Mouse (Mus musculus): ENCODE measurements at regions not wholly inside any gene's neighbourhood (a gene's known extent, or its start where the extent isn't known, plus 50 kb on each side); places are given as distances from the start of the nearest gene placed in this dataset.

DNA sequence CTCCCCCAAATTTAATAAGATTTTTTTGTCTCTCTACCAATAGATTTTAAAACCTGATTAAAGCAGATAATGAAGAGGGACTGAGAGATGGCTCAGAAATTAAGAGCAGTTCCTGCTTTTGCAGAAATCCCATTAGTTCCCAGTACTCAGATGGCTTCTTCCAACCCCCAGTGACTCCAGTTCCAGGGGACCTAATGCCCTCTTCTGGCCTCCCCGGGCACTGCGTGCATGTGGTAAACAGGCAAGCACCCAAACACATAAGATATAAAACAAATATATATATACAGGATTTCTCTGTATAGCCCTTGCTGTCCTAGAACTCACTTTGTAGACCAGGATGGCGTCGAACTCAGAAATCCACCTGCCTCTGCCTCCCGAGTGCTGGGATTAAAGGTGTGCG is 163.9 kb upstream of the Dkk2 start:
- DNase-seq (ENCODE audit: low spot score): no peak

DNA sequence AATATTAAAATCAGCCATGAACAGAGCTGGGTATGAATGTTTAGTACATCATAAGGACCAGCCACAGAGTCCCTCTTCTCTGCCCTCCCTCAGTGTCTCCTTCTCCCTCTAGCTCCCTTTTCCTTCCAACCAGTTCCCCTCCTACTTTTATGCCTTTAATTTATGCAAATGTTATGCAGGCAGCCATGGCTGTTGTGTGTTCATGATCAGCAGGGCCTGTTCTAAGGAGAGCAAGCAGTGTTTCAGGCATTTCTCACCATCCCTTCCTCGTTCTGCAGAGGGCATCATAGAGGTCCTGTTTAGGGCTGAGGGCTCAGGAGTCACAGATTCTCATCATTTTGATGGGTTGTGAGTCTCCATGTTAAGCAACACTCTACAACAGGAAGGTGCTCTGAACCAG is 162.4 kb upstream of the Dkk2 start:
- no peak for DNase-seq (ENCODE audit: low spot score)

DNA sequence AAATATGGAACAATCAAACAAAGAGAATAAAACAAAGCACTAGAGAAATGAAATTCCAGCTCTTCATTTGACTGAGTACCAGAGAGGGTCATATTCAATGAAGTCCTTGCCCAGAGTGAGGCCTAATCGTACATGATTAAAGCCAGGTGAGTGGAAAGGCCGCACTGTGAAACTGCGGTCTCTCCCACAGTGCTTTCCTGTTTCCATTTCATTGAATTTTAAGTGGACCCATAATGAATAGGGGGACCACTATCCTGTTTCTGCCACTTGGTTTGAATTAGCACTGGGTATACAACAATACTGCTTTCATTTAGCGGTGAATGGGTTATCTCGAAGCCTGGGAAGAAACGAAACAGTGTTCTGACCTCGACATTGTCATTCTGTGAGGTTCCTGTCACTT is 144.2 kb upstream of the Dkk2 start:
- DNase-seq (ENCODE audit: low spot score): no peak

DNA sequence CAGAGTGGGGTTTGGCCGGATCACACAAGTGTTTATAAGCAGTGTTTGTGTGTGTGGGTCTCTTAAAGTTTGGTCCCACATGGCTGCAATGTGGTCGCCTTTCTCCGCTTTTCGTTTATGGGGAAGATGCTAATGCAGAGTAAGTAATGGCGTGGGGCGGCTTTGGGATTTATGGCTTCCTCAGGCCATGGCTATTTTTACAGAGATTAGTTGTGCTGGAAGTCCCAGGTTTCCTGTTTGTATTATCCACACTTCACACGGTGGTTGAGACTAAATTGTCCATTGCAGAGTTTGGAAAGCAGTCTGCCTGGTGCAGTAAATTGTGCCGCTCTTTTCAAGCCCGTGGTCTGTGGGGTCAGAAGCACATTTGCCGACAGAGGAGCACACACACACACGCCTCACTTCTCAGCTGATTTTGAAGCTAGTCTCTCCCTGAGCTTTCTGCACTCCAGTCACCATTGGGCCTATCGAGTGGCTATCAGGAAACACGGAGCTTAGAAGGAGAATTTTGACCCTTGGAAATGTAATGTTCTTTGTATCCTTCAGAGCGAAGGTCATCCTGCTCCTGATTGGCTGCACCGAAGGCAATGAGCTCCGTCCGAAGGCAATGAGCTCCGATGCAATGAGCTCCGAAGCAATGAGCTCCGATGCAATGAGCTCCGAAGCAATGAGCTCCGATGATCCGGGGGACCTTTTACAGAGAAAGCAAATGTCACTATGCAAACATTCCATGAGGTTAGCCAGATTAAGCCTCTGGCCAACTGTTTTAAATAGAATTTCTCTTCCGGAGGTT is 142.9 kb upstream of the Dkk2 start:
- no peak for DNase-seq (ENCODE audit: low spot score)

DNA sequence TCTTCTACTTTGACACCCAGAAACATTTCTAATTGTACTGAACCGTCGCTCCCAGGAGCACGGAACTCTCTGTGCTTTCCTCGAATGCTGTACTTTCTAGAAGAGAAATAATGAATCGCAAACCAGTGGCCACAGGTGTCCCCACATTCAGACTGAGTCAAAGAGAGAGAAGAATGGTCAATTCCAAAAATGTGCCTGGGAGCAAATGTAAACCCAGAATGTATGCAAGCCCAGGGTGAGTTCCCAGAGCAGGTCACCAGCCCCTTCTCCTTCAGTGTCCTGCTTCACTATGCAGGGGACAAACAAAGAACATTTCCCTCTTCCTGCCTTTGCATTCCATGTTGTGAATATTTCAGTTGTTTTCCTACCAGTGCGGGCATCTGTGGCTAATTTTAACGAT is 141.7 kb upstream of the Dkk2 start:
- no peak for DNase-seq (ENCODE audit: low spot score)

DNA sequence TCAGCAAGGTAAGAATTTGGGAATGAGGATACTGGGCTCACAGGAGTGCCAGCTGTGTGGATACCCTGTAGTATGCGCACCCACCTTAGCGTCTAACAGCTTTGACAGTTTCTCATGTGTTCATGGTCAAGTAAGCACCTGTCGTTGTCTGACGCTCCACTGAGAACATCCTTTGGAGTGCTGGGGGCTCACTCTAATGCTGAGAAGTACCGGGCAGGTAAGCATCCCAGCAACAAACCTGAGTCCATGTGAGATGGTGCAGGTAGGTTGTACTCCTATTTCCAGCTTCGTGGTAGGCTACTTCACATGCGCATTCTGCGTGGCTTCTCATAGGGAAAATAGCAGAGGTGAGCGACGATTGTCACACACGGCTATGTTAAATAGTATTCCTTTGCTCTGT is 129.3 kb upstream of the Dkk2 start:
- no peak for DNase-seq (ENCODE audit: low spot score)

DNA sequence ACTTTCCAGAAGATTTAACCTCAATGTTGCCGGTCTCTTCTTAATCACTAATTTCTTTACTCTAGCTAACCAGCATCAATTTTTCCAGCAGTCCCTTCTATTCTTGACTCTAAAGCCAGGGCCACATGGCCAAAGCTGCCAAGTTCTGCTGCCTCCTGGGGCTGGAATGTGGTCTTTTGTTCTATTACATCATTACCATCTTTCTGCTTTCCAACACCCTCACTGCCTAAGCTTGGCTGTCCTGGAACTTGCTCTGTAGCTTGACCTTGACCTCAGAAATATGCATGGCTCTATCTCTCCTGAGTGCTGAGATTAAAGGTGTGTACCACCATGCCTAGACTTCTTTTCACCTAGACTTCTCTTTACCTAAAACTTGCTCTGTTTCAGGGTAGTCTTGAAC is 124.5 kb upstream of the Dkk2 start:
- DNase-seq (ENCODE audit: low spot score): no peak

DNA sequence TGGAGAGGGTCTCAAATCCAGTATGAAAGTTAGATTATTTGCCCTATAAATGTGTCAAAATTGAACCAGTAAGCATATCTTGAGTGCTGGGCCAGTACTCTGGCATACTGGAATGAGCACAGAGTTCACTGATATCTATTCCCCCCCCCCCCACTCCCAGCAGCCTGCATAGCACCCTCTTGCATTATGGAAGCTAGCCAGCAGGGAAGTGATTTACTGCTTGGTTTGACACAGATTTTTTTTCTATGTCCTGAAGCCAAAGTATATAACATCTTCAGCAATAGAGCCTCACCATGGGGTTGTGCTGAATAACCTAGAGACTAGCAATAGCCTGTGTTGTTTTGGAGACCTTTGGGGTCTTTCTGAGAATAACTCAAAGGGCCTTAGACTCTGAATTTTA is 123.5 kb upstream of the Dkk2 start:
- no peak for DNase-seq (ENCODE audit: low spot score)

DNA sequence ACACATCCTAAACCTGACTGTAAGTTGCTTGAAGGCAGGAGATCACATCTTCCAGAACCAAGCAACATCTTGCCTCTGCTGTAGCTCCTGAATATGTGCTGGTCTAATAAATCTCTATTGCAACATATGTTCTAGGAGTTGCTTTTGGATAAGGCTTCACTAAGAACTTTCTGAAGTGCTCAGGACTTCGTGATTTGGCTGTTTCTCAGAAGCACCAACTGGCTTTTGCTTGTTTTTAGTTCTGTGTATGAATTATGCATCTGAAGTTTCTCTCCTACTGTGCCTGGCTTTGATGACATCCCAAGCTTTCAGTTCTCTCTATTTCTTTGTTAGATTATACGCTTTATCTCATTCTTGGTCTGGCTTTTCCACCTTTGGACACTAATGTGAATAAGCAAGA is 122.2 kb upstream of the Dkk2 start:
- DNase-seq (ENCODE audit: low spot score): no peak

DNA sequence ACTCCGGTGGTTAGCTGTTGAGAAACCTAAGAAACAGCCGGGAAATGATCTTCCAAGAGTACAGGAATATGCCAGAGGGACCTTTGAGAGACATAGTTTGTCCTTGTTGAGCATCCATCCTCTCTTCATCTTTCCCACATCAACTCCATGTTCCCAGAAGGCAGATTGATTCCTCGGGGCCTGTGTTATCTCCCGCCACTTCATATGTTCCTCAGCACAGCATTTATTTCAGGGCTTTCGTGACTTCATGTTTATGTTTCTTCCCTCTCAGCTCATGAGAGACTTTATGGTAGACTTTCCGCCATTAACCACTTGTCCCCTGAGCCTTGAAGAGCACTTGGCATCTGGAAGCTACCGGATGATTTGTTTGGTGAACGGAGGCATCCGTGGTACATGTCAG is 120.1 kb upstream of the Dkk2 start:
- no peak for DNase-seq (ENCODE audit: low spot score)

DNA sequence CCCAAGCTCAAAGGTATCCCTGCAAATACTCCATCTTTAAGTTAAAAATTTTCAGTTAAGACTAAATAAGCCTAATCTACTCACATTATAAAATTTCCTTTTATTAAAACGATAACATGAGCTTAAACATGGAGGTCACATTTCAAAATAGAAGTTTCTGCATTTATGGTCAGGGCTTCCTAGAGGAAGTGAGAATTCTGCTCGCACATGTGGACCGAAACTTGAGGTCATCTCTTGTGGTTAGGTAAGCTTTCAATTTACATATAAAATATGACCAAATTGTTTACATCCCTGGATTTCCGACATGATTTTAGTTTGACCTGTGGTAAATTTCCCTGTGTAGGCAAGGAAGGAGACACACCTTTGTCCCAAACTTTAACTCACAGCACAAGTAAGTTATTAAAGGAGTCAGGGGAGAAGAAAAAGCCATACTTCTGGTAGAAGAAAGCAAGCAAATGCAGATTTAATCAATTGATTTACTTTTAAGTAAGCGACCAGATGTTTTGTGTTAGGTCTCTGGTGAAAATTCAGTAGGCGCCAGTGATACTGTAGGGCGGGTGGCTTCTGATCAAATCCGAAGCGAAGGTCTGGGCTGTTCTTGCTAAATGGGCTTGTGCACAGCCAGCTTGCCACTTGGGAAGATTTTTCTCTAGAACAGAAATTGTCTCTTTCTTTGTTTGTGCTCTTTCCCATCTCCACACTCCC is 119.5 kb upstream of the Dkk2 start:
- DNase-seq (ENCODE audit: low spot score): no peak

DNA sequence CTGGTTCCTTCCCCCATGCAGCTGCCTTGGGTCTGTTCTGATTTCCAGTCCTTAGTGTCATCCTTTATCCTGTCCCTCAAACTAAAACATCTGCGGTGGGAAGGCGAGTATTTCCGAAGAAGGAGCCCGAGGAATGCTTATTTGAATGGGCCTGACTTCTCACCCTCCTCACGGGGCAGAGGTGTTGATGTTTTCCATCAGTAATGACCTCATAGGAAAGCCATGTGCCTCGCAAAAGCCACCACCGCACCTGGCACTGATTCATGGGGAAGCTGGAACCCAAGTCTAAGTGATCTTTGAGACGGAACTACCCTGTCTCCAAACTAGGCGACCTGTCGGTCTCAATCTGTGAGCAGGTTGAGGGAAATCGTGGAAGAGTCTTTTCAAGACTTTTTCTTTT is 117.8 kb upstream of the Dkk2 start:
- DNase-seq (ENCODE audit: low spot score): no peak

DNA sequence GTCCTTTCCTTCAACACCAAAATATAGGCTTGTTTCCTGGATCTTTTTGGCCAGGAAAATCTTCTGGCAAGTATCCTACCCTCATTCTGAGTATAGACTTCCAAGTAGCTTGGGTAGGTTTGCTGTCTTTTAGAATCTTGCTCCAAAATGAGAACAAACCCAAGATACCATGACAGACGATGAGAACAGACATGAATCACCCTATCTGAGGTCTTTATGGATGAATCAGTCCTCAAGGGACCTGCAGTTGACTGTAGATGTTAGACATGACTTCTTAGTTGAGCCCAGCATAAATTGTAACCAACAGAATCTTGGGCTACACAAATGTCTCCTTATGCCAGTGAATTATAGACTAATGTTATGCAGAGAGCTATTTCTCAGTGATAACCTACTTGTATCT is 114.3 kb upstream of the Dkk2 start:
- DNase-seq (ENCODE audit: low spot score): no peak

DNA sequence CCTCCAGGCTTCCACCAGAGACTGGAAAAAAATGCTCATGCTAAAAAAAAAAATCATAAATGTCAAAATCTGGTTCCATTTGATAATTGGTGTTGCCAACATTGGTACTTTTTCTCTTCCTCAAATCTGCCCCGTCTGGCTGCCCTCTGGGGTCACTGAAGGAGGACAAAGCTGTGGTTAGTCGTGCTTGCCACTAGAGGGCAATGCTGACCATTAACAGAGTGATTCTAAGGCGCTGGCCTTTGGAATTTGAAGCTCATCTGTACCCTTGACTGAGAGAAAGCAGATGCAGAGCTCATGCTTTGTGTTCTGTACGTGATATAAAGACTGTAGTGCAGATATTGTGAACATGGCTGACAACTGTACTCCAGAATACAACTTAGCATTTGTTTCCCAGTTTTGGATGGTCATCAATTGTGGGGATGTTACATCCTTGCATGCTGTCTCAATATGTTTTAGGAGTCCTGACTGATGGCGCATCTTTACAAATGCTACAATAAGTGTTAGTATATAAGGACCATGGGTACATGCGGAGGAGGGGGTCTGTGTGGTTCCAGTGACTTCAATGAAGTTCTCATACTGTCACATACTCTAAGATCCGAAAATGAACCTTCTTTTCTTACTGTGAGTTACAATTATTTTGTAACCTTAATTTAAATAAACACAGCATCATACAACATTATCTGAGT is 109.0 kb upstream of the Dkk2 start:
- peak; percentile 48 for DNase-seq (ENCODE audit: low spot score)

DNA sequence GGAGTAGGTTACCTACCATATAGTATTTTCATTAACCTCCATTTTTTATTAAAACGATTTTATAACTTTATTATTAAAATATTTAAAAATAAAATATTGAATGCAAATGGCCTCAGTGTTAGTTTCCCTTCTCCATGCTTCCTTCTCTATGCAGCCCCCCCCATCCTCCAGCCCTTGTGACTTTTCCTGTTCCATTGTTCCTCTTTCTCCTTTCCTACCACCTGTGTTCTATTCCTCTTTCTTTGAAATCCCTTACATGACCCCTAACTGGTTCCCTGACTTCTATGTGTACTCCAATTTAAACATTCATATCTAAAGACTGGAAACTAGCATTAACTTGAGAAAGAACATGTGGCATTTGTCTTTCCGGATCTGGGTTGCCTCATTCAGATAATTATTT is 101.8 kb upstream of the Dkk2 start:
- DNase-seq (ENCODE audit: low spot score): no peak

DNA sequence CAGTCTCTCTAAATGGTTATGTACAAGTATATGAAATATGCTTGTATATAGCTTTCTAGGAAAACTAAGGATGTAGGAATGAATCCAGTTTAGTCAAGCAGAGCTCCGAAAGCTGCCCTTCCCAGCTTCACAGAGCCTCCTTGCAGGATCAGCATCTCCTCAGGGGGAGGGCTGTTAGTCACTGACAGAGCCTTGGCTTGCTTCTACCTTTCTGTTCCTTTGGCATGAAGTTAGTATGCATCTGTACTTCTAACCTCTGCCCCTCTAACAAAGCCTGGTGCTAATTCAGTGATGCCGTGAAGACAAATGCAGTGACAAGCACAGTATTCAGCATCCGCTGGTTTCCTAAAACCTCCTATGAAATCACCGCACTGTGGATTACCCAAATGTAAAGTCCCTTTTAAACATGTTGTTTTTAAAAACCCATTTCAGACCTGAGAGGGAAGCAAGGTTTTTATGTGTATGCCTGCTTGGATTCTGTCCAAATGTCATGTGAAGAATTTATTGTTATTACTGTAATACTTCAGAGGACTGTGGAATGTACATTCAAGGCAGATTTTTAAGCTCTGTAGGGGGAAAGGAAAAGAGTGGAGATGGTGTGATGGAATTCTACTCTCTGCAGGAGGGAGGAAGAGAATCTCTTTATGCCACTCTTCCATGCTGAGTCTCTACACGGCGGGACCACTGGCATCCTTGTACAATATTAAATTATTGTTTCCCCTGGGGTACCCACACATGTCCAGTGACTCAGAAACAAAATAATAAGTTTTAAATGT is 86.1 kb upstream of the Dkk2 start:
- no peak for DNase-seq (ENCODE audit: low spot score)

DNA sequence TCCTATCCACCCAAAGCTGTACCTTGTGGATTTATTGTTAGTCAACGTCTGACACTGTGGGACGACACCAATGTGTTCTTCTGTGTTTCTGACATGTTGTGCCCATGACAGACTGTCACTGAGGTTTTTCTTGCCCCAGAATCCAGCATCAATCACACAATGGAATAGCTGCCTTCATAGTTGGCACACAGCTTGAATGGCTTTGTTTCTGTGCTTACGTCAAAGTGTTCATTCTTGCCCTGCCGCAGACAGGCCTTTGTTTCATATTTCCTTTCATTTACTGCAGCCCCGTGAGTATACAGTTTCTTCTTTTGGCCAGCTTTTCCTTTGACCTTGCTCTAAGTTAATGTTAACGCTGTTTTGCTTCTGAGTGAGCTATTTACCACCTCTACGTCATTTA is 78.9 kb upstream of the Dkk2 start:
- DNase-seq (ENCODE audit: low spot score): no peak

DNA sequence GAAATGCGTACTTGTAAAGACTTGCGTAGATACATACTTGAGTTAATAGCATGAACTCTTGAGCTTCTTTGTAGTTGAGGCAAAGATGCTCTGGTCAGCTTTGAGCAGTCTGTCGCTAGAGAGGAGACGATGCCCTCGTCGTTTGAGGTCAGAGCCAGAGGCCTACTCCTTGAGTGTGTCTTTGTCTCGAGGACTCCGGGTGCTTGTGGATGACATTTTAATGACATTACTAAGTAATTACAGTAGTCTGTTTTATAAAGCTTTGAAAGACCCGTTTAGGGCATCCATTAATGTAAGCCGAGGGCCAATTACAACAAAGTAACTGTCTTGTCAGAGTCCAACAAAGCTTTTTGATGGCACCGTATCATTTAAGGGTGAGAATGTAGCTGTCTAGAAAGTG is 78.2 kb upstream of the Dkk2 start:
- no peak for DNase-seq (ENCODE audit: low spot score)

DNA sequence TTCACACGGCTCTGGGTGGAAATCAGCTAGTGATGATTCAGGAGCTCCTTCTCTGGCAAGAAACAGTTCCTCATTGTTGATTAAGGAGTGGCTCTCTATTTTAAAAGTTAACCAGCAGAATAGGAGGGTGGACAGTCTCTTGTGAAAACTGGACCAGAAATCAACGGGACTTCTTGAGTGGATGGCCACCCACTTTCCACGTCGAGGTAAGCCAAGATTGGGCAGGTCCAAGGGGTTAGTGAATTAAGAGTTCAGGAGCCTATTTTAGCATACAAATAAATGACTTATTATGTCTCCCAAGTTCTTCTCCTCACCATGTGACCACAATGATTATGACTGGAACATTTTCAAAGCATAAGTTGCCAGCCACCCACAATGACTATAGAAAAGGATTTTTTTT is 77.7 kb upstream of the Dkk2 start:
- DNase-seq (ENCODE audit: low spot score): no peak

DNA sequence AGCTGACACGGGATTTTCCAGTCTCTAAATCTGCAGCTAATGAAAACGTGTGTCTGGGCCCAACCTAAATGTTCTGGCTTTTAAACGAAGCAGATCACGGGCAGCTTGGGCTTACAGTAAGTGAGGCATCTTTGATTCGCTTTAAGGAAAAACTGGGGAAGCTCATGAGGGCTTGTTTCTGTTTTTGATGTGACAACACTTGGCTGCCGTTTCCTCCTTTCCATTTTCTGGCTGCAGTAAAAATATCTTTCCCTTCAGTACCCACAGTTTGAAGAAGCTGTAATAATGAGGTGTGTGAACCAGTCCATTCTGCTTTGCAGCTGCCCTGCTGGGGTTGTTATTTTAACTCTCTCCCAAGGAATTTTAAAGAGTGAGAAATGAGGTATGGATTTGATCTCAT is 69.9 kb upstream of the Dkk2 start:
- DNase-seq (ENCODE audit: low spot score): no peak

DNA sequence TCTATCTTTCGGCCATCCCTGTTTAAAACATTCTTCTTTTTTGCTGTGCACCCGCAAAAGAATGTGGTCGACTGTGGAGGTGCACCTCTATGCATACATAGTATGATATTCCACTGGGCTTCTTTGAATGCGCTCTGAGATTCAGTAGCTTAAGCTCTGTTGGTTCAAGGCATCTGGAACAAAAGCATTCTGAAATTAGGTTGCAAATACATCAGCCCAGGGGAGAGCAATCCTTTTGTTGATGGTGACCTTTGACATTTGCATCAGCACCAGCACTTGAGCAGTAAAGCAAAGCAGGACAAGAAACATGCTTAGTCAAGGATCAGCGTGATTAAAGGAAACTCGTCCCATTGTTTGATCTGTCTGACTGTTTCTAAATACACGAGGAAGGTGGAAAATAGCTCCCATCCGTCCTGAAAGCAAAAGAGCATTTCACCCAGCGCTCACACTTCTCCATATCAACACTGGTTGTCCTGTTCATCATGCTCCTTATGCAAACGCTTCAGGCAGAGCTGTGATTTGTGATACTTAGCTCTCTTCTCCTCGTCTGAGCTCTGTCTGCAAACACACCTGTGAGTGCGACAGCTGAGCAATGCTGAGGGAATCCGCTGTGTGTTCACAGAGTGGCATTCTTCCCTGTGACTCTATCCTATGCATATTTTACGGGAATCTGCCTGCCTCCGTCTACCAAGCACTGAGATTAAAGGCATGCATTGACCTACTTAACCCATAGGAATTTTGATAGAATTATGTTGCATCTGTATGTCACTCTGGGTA is 67.4 kb upstream of the Dkk2 start:
- no peak for DNase-seq (ENCODE audit: low spot score)

DNA sequence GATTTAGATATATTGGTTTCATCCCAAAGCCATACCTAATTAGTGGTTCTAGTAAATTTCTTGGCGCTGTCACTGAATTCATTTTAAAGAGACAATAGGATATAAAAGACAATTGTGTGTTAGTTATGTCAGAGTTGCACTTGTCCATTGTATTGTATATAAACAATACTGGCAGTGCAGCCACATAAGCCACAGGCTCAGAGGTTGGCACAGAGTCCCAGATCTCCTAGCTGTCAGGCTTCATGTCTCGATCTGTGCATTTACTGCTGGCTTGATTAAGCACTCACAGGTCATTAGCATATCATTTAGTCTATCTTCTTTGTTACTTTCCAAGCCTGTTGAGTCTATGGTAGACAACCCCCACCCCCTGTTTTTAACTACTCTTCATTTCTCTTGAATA is 66.6 kb upstream of the Dkk2 start:
- DNase-seq (ENCODE audit: low spot score): no peak
